Mouse (Mus musculus): ENCODE results near the gene Abhd8.
"Not testable (repeated sequence)": the region's sequence is repeated elsewhere in the genome, so short reads cannot be mapped to it uniquely, and the experiment has no call there.

Gene Abhd8

DNA sequence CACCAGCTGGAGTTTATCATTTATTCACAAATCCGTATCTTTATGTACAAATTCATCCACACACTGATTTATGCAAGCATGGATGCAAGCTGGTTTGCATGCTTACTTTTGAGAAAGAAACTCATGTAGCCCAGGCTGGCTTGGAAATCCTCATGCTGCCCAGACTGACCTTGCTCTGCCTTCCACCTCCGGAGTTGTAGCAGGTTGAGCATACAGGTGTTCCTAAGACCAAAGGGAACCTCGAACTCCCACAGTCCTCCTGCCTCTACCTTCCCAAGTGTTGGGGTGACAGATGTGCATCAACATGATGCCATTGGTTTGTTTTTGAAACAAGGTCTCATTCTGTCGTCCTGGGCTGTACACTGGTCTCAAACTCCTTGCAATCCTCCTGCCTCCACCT is 1.3 kb downstream of the Abhd8 start:
- no peak for DNase-seq (ENCODE audit: extremely low read depth, insufficient read length, low spot score)

- DNase-seq (ENCODE audit: extremely low read depth, insufficient read length, low spot score): no peak
Observed at GRCm38 (mm10) chr8:71461152-71461840, 2.2 kb downstream of the Abhd8 start.

DNA sequence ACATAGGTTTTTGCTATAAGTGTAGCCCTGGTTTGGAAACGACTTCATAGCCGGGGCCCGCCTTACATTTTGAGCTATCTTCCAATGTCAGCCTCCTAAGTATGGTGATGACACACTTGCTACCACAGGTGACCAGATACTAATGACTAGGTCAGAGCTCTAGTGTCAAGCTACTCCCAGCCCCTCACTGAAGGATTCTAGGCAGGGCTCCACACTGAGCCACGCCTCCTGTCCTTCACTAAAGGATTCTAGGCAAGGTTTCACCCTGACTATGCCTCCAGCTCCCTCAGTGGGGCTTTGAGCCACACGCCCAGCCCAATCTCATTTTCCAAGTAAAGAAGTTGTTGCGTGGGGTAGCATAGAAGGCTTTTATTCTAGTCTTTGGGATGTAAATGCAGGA is 2.7 kb downstream of the Abhd8 start:
- no peak for DNase-seq (ENCODE audit: extremely low read depth, insufficient read length, low spot score)

GRCm38 (mm10) chr8:71457659-71458270 is 5.7 kb downstream of the Abhd8 start:
- DNase-seq (ENCODE audit: extremely low read depth, insufficient read length, low spot score): peak; percentile 55

DNA sequence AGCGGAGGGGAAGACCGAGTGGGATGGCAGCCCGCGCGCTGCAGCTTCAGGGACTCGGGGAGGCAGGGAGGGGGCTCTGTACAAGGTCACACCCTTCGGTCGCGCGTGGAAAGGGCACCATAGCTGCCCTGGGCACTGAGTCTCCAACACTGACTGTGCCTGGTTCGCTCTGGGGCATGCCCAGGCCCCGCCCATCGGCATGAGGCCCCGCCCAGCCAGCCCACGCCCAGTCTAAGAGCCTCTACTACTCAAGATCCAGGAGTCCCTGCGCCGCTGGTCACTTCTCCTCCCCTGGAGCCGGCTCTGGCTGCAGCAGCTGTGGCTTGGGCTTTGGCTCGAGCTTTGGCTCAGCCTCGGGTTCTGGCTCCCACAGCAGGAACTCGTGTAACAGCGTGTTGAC is 6.5 kb downstream of the Abhd8 start:
- DNase-seq (ENCODE audit: extremely low read depth, insufficient read length, low spot score): peak; percentile 89

DNA sequence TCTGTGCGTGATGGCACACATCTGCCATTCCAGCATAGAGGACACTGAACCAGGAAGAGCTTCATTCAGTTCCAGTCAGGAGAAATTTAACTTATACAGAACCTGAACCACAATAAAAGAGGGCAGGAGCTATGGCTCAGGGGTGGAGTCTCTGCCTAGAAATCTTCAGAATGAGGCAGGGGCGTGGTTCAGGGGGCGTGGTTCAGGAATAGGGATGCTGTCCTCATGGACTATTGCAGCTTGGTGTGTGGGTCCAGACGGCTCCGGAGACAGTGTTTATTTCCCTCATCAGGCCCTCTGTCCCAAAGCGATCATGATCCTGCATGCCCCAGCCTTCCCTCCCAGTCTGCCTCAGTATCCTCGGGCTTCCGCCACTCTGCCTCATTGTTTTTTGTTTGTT is 8.8 kb downstream of the Abhd8 start:
- DNase-seq (ENCODE audit: extremely low read depth, insufficient read length, low spot score): no peak

GRCm38 (mm10) chr8:71452669-71453068 is 10.8 kb downstream of the Abhd8 start:
- DNase-seq (ENCODE audit: extremely low read depth, insufficient read length, low spot score): no peak

DNA sequence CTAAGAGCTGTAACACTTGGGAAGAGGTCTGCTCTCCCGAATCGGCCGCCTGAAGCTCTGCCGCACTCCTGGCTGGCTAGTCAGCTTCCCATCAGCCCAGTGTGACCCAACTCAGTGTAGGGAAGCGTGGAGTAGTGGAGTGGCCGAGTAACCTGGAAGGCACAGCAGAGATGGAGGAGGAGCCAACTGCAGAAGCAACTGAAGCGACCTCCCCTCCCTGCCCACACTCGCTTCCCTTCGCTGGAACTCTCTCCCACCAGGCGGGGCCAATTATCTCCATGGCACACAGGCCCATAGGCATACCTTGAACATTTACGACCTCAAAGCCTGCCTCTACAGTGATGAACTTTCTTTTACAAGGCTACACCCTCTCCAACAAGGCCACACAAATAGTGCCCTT is 11.7 kb downstream of the Abhd8 start:
- DNase-seq (ENCODE audit: extremely low read depth, insufficient read length, low spot score): no peak

GRCm38 (mm10) chr8:71451337-71451736 is 12.1 kb downstream of the Abhd8 start:
- no peak for DNase-seq (ENCODE audit: extremely low read depth, insufficient read length, low spot score)

GRCm38 (mm10) chr8:71445096-71445495 is 18.4 kb downstream of the Abhd8 start:
- DNase-seq (ENCODE audit: extremely low read depth, insufficient read length, low spot score): no peak

DNA sequence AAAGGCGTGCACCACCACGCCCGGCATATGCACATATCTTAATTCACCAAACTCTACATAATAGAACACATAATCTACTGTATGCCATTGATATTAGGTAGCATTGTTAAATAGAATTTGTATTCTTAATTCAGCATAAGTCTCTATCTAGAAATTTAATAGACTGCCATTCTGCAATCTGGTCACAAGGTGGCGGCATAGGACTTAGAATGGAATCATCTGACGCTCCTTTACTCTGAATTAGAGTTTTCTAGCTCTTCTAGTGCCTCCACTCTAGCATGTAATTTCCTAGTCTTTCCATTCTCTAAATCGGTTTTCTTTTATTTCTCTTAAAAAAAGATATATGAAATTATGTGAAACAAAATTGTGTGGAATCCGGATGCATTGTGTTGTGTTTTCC is 22.1 kb downstream of the Abhd8 start:
- DNase-seq (ENCODE audit: extremely low read depth, insufficient read length, low spot score): no peak

GRCm38 (mm10) chr8:71437041-71437440 is 26.4 kb downstream of the Abhd8 start:
- no peak for DNase-seq (ENCODE audit: extremely low read depth, insufficient read length, low spot score)

DNA sequence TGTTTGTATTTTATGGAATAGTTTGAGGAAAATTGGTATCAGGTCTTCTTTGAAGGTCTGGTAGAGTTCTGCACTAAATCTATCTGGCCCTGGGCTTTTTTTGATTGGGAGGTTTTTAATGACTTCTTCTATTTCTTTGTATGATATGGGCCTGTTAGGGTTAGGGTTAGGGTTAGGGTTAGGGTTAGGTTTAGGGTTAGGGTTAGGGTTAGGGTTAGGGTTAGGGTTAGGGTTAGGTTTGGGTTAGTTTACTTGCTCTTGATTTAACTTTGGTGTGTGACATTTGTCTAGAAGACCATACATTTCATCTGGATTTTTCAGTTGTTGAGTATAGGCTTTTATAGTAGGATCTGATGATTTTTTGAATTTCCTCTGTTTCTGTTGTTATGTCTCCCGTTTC is 30.5 kb downstream of the Abhd8 start:
- not testable (repeated sequence) for DNase-seq (ENCODE audit: extremely low read depth, insufficient read length, low spot score)

GRCm38 (mm10) chr8:71422121-71422520 is 41.3 kb downstream of the Abhd8 start:
- no peak for DNase-seq (ENCODE audit: extremely low read depth, insufficient read length, low spot score)

DNA sequence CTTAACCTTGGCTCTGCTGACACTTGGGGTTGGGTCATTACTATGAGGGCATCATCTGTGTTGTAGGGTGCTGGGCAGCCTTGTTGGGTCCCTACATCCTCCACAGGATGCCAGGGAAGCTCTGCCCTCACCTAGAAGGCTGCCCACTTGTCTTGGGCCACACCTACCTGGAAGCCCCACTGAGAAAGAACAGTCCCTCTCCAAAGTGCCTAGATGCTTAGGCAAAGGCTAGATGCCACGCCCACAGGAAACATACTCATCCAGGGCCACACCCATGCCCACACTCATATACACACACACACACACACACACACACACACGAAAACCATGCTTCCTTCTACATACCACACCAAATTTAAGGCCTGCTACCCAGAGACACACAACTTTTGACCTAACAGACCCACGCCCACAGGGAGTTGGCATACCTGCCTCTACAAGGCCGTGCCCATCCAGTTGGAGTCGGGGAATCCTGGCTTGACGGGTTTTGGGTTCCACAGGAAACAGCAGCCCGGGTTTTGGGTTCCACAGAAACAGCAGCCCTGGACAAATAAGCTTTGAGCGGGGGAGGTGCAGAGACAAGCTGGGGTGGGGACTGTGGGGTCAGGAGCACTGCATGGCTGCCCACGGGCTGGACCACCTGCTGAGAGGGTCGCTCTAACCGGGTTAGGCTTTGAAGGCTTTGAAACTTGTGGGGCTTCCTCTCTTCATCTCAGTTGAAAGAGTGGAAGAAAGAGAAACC is 51.8 kb downstream of the Abhd8 start:
- peak; percentile 53 for DNase-seq (ENCODE audit: extremely low read depth, insufficient read length, low spot score)

DNA sequence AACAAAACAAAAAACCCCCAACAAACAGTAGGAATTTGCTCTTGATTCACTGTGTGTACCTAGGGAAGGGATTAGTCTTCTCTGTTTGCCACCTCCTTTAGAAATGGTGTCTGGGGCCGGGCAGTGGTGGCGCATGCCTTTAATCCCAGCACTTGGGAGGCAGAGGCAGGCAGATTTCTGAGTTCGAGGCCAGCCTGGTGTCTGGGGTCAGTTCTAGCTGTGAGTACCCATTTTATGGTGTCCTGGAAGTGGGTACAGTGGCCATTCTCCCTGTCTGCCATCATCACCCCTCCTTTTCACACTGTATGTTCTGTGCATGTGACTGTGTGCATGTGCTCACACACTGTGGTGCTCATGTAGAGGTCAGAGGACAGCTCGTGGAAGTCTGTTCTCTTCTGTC is 55.2 kb downstream of the Abhd8 start:
- no peak for DNase-seq (ENCODE audit: extremely low read depth, insufficient read length, low spot score)

DNA sequence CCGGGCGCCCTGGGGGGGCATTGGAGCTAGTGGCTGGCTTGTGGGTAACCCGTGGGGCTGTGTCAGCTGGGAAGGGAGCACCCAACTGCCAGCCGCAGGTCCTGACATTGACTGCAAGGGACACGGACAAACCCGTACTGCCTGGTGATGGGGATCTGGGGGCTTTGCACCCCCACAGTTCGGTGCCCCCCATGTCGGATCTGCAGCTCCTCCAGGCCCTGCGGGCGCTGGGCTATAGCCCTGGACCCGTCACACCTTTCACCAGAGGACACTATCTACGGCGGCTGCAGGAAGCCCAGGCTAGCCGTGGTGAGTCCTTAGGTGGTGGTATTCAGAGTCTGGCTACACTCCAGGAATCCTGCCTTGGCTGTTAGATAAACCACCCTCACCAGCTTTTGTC is 56.0 kb downstream of the Abhd8 start:
- DNase-seq (ENCODE audit: extremely low read depth, insufficient read length, low spot score): no peak
